Mouse (Mus musculus) ovary, adult 2 months (tissue): ENCODE results near the gene Haus5. TPM values are rescaled to one million over a fixed set of nuclear protein-coding genes. Genes with fewer than 3 reads are reported as not detected.

Experiments used
- polyA plus RNA-seq: library from polyadenylated mRNA; depleted of rRNA; stranded (reverse); fragments of >200 nt; gene quantifications from 2 replicates; pipeline ENCODE4 v1.2.3, GENCODE M21; 2012; rRNA removed

Gene Haus5
- 17.8 and 20.4 TPM in 2 replicates for polyA plus RNA-seq

GRCm38 (mm10) chr7:30664529-30665200 lies at the start of gene Haus5:
Gene Haus5, minus strand, starts transcription at chr7:30664994.

GRCm38 (mm10) chr7:30711942-30712341 lies 47.1 kb upstream of the Haus5 start, which contains the start of gene Atp4a:
Gene Atp4a, plus strand, starts transcription at chr7:30712209.

GRCm38 (mm10) chr7:30698589-30698988 lies 33.8 kb upstream of the Haus5 start, which contains the start of gene 2200002J24Rik:
Gene 2200002J24Rik, plus strand, starts transcription at chr7:30698926.

GRCm38 (mm10) chr7:30671480-30671879 lies 6.7 kb upstream of the Haus5 start, which contains the start of gene Pmis2:
Gene Pmis2, minus strand, starts transcription at chr7:30671605.

GRCm38 (mm10) chr7:30649591-30650540 lies 14.9 kb downstream of the Haus5 start, which contains the start of gene Rbm42:
Gene Rbm42, minus strand, starts transcription at chr7:30650317.

GRCm38 (mm10) chr7:30635752-30636151 lies 29.0 kb downstream of the Haus5 start, which contains the start of gene Etv2:
Gene Etv2, minus strand, starts transcription at chr7:30635852.

GRCm38 (mm10) chr7:30625530-30626384 lies 39.0 kb downstream of the Haus5 start, which contains the start of gene Cox6b1:
Gene Cox6b1, minus strand, starts transcription at chr7:30626151.

GRCm38 (mm10) chr7:30612654-30613402 lies 52.0 kb downstream of the Haus5 start, which contains the start of gene Upk1a:
Gene Upk1a, minus strand, starts transcription at chr7:30612847.

Other genes with a start within 250 kb of the Haus5 start
- gene Hcst, start 245.1 kb downstream of the Haus5 start, polyA plus RNA-seq = 10.0 and 17.3 TPM in 2 replicates
- gene Nfkbid, start 243.3 kb downstream of the Haus5 start, polyA plus RNA-seq = 2.7 and 3.1 TPM in 2 replicates
- gene Aplp1, start 219.5 kb downstream of the Haus5 start, polyA plus RNA-seq = 8.6 and 11.4 TPM in 2 replicates
- not detected in 2 replicates for gene Kirrel2, start 207.3 kb downstream of the Haus5 start, polyA plus RNA-seq
- gene Nphs1, start 206.7 kb downstream of the Haus5 start, polyA plus RNA-seq = not detected in 2 replicates
- gene Prodh2, start 171.4 kb downstream of the Haus5 start, polyA plus RNA-seq = 0.24 and 0.52 TPM in 2 replicates
- gene Arhgap33, start 129.9 kb downstream of the Haus5 start, polyA plus RNA-seq = 26.8 and 28.0 TPM in 2 replicates
- gene Hspb6, start 112.8 kb downstream of the Haus5 start, polyA plus RNA-seq = 35.0 and 43.0 TPM in 2 replicates
- 16.8 and 22.1 TPM in 2 replicates for gene Proser3, start 112.7 kb downstream of the Haus5 start, polyA plus RNA-seq
- gene Lin37, start 105.2 kb downstream of the Haus5 start, polyA plus RNA-seq = 38.6 and 52.1 TPM in 2 replicates
- gene U2af1l4, start 101.7 kb downstream of the Haus5 start, polyA plus RNA-seq = 54.3 and 70.9 TPM in 2 replicates
- gene Gm49396, start 101.7 kb downstream of the Haus5 start, polyA plus RNA-seq = 1.2 and 1.7 TPM in 2 replicates
- 84.6 and 110 TPM in 2 replicates for gene Psenen, start 101.4 kb downstream of the Haus5 start, polyA plus RNA-seq
- gene Igflr1, start 99.6 kb downstream of the Haus5 start, polyA plus RNA-seq = 5.7 and 6.6 TPM in 2 replicates
- 57.6 and 63.3 TPM in 2 replicates for gene Kmt2b, start 76.3 kb downstream of the Haus5 start, polyA plus RNA-seq
- gene Zbtb32, start 66.1 kb downstream of the Haus5 start, polyA plus RNA-seq = 0.88 and 1.4 TPM in 2 replicates
- gene Upk1a, start 52.1 kb downstream of the Haus5 start, polyA plus RNA-seq = 174 and 233 TPM in 2 replicates
- gene Cox6b1, start 38.8 kb downstream of the Haus5 start, polyA plus RNA-seq = 216 and 385 TPM in 2 replicates
- gene Etv2, start 29.1 kb downstream of the Haus5 start, polyA plus RNA-seq = not detected in 2 replicates
- gene Rbm42, start 14.7 kb downstream of the Haus5 start, polyA plus RNA-seq = 104 and 110 TPM in 2 replicates
- gene Pmis2, start 6.6 kb upstream of the Haus5 start, polyA plus RNA-seq = not detected in 2 replicates
- gene 2200002J24Rik, start 33.9 kb upstream of the Haus5 start, polyA plus RNA-seq = 1.6 and 4.1 TPM in 2 replicates
- 1.9 and 3.4 TPM in 2 replicates for gene Atp4a, start 47.2 kb upstream of the Haus5 start, polyA plus RNA-seq
- 293 and 358 TPM in 2 replicates for gene Tmem147, start 64.5 kb upstream of the Haus5 start, polyA plus RNA-seq
- gene Gapdhs, start 78.7 kb upstream of the Haus5 start, polyA plus RNA-seq = not detected in 2 replicates
- 7.5 and 9.7 TPM in 2 replicates for gene Sbsn, start 86.5 kb upstream of the Haus5 start, polyA plus RNA-seq
- gene Dmkn, start 98.8 kb upstream of the Haus5 start, polyA plus RNA-seq = 36.0 and 40.0 TPM in 2 replicates
- gene Krtdap, start 122.9 kb upstream of the Haus5 start, polyA plus RNA-seq = not detected in 2 replicates
- gene Ffar2, start 158.8 kb upstream of the Haus5 start, polyA plus RNA-seq = 5.7 and 6.9 TPM in 2 replicates
- not detected in 2 replicates for gene Ffar3, start 191.2 kb upstream of the Haus5 start, polyA plus RNA-seq
- 0.02 and 0.07 TPM in 2 replicates for gene Ffar1, start 196.6 kb upstream of the Haus5 start, polyA plus RNA-seq
- 1.4 and 1.6 TPM in 2 replicates for gene Cd22, start 215.3 kb upstream of the Haus5 start, polyA plus RNA-seq
- gene Mag, start 249.9 kb upstream of the Haus5 start, polyA plus RNA-seq = 0.99 and 1.1 TPM in 2 replicates